Mouse (Mus musculus): Measurements from ENCODE around the gene Gm21983. TPM values are rescaled to one million over a fixed set of nuclear protein-coding genes. Genes with fewer than 3 reads are reported as not detected.

Gene Gm21983
- total RNA-seq, 2 experiments from 2014 or later: not detected

GRCm38 (mm10) chr7:27185986-27186385 is 5.1 kb upstream of the Gm21983 start:
- DNase-seq: no peak

DNA sequence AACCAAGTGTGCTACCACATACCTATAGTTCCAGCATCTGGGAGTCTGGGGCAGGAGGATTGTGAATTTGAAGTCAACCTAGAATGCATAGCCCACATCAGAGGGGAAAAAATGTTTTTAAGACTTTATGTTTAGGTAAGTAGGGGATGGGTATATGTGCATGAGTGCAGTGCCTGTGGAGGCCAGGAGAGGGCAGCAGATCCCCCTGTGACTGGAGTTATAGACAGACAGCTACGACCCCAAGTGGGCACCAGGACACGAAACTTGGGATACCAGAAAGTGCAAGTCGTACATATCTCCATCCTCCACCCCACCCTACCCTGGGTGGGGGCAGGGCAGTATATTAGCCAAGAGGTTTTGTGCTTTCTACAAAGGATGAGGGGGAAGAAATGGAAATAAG is 4.1 kb upstream of the Gm21983 start:
- DNase-seq: peak; percentile 42

GRCm38 (mm10) chr7:27182498-27182897 is 1.6 kb upstream of the Gm21983 start:
- DNase-seq: no peak

GRCm38 (mm10) chr7:27180036-27180435 is 850 bp downstream of the Gm21983 start:
- DNase-seq: peak; percentile 73

GRCm38 (mm10) chr7:27179217-27179918 is 1.5 kb downstream of the Gm21983 start:
- DNase-seq: no peak

GRCm38 (mm10) chr7:27178324-27179216 is 2.3 kb downstream of the Gm21983 start, which contains the start of gene Rab4b:
Gene Rab4b (minus strand): TSS chr7:27178896.
- peak; percentile 95 for DNase-seq

GRCm38 (mm10) chr7:27177942-27178323 is 3.0 kb downstream of the Gm21983 start:
- DNase-seq: no peak

DNA sequence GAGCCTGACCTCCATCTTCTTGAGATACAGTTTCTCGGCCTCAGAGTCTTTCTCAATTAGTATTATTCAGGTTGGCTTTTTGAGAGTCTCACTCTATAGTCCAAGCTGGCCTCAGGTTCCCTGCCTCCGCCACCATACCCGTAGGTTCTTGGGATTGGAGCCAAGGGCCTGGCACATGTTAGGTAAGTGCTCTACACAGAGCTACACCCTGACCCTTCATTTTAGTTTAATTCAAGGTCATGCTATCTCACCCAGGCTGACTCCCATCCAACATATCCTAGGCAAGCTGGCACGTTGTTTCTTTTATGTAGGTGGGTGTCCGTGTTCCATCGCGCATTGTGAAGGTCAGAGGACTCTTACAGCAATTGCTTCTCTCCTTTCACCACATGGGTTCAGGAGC is 6.0 kb downstream of the Gm21983 start:
- DNase-seq: no peak

DNA sequence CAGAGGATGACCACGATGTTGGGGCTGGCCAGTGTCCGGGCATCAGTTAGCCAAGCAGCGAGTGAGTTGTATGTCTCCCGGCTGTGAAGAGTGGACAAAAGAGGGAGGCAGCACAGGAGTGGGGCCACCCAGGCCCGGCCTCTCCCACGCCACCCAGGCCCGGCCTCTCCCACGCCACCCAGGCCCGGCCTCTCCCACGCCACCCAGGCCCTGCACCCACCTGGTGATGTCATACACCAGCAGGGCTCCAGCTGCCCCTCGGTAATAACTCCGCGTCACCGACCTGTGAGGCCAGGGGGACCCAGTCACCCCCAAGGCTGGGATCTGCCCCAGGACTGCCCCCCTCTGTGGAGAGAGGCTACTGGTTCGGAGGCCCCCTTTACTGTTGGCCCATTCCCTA is 6.4 kb downstream of the Gm21983 start:
- no peak for DNase-seq

- DNase-seq: no peak
Measured at GRCm38 (mm10) chr7:27170981-27171380, 9.9 kb downstream of the Gm21983 start.

DNA sequence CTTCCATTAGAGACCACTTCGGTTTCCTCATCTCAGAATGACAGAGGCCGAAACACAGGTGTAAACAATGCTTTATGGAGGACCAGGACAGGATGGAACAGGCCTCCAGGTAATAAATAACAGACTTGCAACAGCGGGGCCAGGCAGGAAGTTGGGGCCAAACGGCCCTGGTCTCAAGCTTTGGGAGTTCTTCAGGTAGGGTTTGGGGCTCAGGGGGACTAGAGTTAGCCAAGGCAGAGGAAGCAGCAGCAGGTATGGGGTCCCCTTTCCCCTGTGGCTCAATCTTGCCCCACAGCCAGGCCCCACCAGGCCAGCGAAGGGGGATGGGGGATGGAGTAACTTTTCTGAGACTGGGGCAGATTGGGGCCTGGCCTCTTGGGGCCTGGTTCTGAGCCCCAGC is 12.5 kb downstream of the Gm21983 start:
- no peak for DNase-seq

DNA sequence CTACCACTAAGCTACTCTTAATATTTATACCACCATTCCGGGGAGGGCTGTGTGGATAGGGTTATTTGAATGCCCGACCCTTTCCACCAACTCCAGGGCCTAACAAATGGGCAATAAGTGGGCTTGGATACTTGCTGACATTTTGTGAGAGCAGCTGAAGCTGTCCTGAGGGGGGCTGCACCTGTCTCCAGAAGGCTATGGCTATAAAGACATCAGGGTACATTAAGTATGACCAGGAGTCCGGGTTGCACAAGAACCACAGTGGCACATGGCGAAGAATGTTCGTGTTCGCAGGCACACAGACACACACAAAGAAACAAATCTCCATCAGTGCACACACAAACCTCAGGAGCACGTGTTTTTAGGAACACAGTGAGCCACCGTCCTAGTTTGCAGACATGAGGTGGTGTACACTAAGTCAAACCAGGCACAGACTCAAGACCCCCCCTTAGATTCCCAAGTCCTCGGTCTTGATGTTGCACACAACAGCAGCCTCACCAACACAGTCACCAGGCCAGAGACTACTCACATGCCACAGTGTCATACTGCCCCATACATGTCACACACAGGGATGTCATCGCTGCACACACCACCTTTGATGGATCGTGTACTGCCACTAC is 13.3 kb downstream of the Gm21983 start:
- DNase-seq: no peak

GRCm38 (mm10) chr7:27166614-27167474 is 14.0 kb downstream of the Gm21983 start, which contains the start of gene Egln2:
Gene Egln2 (minus strand): TSS chr7:27166802.
- DNase-seq: peak; percentile 98

DNA sequence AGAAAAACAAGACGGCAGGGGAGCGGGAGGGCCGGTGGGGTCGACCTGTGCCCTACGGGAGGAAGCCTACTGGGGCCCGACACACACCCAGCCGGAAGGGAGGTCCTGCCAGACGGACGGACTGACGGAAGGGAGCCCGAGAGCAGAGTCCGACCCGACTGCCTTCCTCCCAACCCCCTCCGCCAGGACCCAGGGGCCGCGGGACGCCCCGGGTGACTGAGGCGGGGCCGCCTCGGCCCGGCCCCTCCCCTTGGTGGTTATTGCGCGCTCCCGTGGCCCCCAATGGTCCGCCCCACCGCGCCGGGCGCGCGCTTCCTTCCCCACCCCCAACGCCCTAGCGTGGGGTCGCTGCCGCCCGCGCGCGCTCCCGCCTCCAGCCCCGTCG is 14.7 kb downstream of the Gm21983 start:
- DNase-seq: peak; percentile 89

DNA sequence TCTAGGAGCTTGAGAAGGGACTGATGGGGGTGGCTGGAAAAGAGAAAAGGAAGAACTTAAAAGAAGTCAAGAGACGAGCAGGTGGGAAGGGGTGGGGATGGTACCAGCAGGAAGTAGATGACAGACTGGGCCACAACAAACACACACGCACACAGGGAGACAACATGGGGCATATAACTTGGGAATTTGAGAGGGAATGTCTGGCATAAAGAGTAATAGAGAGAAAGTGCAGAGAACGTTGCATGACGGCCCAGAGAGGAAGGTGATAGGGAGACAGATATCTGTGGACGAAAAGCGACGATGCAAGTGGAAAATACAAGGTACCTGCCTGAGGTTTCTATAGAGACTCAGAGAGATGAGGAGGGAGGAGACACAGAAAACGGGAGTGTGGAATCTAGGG is 15.2 kb downstream of the Gm21983 start:
- DNase-seq: no peak

DNA sequence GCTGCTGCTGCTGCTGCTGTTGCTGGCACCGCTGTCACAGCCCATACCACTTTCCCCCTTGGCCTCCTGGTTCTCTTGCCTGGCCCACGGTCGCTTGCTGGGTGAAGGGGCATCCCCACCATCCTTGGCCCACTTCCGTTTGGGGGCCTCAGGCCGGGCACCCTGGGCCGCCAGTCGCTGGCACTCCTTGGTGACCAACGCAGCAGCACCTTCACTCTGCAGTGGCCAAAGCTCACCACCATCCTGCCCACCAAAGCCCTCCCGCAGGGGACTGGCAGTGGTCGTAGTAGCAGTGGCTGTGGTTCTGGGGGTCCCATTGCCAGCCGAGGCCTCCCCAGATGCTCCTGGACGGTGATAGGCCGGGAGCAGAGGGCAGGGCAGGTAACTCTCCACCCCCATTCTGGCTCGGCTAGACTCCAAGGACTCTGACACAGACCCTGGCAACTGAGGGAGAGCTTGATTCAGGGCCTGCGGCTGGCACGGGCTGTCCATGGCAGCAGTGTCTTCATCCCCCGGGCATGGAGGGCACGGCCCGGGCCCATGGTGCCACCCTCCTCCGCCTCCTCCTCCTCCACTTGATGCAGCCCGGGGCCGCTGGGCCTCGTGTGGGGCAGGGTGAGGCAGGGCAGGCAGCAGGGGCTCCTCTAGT is 15.8 kb downstream of the Gm21983 start:
- no peak for DNase-seq

DNA sequence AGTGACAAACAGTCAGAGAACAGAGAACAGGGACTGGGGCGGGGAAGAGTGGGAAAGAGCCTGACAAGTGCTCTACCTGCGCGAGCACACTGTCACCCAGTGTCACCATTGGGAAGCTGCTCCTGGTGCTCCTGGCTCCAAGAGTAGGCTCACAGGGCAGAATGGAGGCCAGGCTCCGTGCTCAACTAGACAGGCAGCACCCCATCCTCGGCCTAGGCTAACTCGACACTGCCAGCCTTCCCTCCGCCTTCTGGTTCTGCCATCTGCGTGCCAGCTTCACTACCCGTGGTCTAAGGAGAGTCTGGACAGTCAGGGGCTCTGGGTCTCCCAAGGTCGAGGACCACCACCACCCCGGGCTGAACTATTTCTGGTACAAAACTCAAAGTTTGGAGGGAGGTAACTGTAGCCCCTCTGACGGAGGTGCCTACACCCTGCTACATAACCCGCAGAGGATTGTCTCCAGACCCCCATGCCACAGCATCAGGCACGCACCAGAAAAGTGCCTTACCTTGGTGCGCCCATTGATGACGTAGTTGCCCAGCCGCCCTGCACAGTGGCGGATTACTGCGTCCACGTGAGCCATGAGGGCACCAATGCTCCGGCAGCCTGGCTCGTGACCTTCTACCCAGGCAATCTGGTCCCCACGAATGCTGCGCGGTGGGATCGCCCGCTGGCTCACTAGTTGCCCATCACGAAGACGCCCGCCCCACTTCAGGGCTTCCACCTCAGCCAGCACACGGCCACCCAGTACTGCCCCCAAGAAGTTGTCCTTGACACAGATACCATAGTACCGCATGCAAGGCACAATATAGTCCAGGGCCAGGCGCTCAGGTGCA is 16.6 kb downstream of the Gm21983 start:
- no peak for DNase-seq

DNA sequence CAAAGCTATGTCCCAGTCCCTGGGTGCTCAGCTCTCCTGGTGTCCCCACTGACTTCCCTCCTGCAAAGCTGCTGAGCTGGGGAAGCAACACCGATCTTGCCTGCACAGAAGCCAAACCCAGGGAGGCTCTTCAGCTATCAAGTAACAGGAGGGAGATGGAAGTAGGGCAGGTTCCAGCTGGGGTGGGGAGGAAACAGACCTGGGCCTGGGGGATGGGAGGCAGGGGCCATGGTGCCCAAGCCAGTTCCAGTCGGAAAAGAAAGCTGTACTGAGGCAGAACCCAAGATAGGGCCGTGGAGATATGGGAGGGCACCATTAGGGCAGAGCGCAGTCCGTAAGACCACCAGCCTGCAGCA is 17.5 kb downstream of the Gm21983 start:
- DNase-seq: no peak

- DNase-seq: no peak
Measured at GRCm38 (mm10) chr7:27162780-27163449, 18.0 kb downstream of the Gm21983 start.

DNA sequence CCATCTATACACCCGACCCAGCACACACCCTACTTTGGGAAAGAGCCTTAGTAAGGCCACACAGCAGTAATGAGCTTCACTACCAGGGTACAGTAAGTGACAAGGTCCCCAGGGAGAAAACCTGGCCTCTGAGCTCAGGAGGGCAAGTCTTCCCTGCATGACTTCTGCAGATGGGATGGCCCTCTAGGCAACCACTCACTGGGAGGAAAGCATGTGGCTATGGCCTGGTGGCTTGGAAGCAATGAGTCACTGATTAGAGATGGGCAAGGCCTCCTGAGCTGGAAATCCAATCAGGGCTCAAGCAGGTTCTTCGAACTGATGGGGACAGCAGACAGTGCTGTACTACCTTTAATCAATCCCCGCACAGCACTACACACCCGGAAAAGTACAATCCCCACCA is 19.1 kb downstream of the Gm21983 start:
- no peak for DNase-seq
